Mouse (Mus musculus) hindbrain, embryonic 15.5 days (tissue): Measurements from ENCODE around the gene Parp8. TPM values are rescaled to one million over a fixed set of nuclear protein-coding genes. Genes with fewer than 3 reads are reported as not detected.

Experiments
- ATAC-seq: fragments of 200-750 bp; cut with Nextera tagmentation; 2 replicates; pipeline ENCODE4 v1.8.0; 2017; ENCODE audit warnings: low read depth, moderate number of reproducible peaks, moderate TSS enrichment; ENCODE audit not compliant: low FRiP score
- H3K27ac ChIP-seq: fragments of 300-500 bp; sonication (generic); replicated peaks from 2 replicates; pipeline ENCODE4 v1.5.1; 2015; ENCODE audit warnings: mild to moderate bottlenecking, inconsistent platforms
- H3K27me3 ChIP-seq: fragments of 300-500 bp; sonication (generic); 2 replicates; pipeline ENCODE4 v1.6.1; 2015; ENCODE audit warnings: control low read depth, inconsistent platforms
- H3K36me3 ChIP-seq: fragments of 300-500 bp; sonication (generic); 2 replicates; pipeline ENCODE4 v1.6.1; 2015; ENCODE audit warnings: control low read depth, inconsistent platforms
- H3K4me1 ChIP-seq: fragments of 300-500 bp; sonication (generic); replicated peaks from 2 replicates; pipeline ENCODE4 v1.6.1; 2015; ENCODE audit warnings: control low read depth, inconsistent platforms
- H3K4me2 ChIP-seq: fragments of 300-500 bp; sonication (generic); 2 replicates; pipeline ENCODE4 v1.6.1; 2015; ENCODE audit warnings: moderate library complexity, mild to moderate bottlenecking, inconsistent platforms
- H3K4me3 ChIP-seq: fragments of 300-500 bp; sonication (generic); 2 replicates; pipeline ENCODE4 v1.5.1; 2015; ENCODE audit warnings: mild to moderate bottlenecking, inconsistent platforms
- H3K9ac ChIP-seq: fragments of 300-500 bp; sonication (generic); 2 replicates; pipeline ENCODE4 v1.6.1; 2015; ENCODE audit warnings: inconsistent platforms
- H3K9me3 ChIP-seq: fragments of 300-500 bp; sonication (generic); 2 replicates; pipeline ENCODE4 v1.6.1; 2016; ENCODE audit warnings: control low read depth, inconsistent platforms
- WGBS: fragments of 180-500 bp; shearing (Covaris S2); methylation state at CpG from one replicate; pipeline ENCODE4 v1.1.7; 2015; 5-methylcytosine and 5-hydroxymethylcytosine counted together
- polyA plus RNA-seq: library from polyadenylated mRNA; unstranded; fragments of >200 nt; fragmentation: Nextera tagmentation; extraction: Ambion mirVana; gene quantifications from 2 replicates; pipeline ENCODE4 v1.2.1, GENCODE M21; 2015

Gene Parp8
- polyA plus RNA-seq, 1 experiment from 2014 or later, result 32.5 TPM

DNA sequence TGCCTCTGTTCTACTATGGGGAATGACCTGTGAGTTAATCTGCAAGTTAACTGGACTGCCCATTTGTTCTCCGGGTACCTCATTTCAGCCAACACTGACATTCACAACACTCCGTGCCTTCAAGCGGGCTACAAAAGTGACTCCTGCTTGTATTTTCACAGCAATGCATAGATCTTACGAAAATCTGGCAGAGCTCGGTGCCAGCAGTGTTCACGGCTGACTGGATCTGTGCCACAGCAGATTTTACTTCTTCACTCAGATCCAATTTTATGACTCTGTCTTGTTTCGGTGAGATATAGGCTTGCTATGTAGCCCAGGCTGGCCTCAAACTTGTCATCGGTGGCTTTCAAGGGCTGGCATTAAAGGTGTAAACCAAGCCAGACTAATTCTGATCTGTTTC is 15.2 kb downstream of the Parp8 start:
- peak; percentile 17; the same call in 1 of the 2 replicates for ATAC-seq
- no peak overlapping the region for H3K27ac ChIP-seq
- no peaks in the 10 kb centered on the region for H3K27me3 ChIP-seq
- peak overlapping the region; percentile 0; the same call in 1 of the 2 replicates for H3K4me2 ChIP-seq
- H3K9ac ChIP-seq, result no peak overlapping the region
- 64% methylated on average over 8 of the region's 8 CpGs for WGBS
- no peak overlapping the region for H3K4me3 ChIP-seq
- H3K9me3 ChIP-seq, result no peaks in the 10 kb centered on the region
- H3K4me1 ChIP-seq, result peaks cover 13% of the 10 kb centered on the region; the same call in 1 of the 2 replicates
- no peaks in the 10 kb centered on the region for H3K36me3 ChIP-seq

DNA sequence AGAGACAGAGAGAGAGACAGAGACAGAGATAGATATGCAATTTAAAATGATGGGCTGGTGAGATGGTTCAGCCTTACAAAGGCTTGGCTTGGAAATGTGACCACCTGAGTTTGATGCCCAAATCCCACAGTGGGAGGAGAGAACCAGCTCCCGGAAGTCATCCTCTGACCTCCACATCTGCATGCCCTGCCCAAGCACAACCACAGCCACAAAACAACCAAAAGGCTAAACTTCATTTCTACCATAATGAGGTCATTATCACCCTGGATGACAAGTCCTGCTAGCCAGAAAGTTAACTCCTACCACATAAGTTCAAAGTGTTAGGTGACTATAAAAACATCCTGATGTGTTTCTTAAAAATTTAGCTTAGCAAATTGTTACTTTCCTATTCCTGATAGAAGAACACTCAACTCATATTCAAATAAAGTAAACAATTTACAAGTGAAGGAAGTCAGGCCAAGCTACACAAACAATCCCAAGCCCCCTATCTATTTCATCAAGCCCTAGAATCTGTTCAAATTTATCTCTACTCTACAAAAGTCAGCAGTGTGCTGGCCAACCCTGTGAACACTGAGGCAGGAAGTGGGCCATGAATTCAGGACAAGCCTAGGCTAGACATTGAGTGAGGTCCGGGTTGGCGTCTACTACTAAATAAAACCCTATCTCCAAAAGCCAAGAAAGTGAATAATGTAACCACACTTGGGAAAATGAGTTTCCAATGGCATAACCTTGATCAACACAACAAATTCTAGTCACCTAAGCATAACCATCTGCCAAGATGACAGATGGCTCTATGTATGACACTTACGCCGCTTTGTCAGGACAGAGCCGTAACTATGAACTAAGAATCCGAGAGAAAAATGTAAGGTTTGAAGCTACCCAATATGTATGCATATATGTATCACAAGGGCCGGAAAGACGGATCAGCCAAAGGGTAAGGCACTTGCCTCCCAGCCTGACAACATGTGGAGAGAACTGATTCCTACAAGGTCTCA is 17.0 kb downstream of the Parp8 start:
- Histone ChIP-seq H3K36me3 (no peaks in the 10 kb centered on the region), H3K4me1 (peaks cover 13% of the 10 kb centered on the region; the same call in 1 of the 2 replicates), H3K9ac (no peak overlapping the region), H3K4me3 (no peak overlapping the region), H3K27ac (no peak overlapping the region), H3K9me3 (no peaks in the 10 kb centered on the region), H3K4me2 (no peak overlapping the region), H3K27me3 (no peaks in the 10 kb centered on the region)
- WGBS, result 89% methylated on average over 9 of the region's 9 CpGs
- ATAC-seq, result no peak

DNA sequence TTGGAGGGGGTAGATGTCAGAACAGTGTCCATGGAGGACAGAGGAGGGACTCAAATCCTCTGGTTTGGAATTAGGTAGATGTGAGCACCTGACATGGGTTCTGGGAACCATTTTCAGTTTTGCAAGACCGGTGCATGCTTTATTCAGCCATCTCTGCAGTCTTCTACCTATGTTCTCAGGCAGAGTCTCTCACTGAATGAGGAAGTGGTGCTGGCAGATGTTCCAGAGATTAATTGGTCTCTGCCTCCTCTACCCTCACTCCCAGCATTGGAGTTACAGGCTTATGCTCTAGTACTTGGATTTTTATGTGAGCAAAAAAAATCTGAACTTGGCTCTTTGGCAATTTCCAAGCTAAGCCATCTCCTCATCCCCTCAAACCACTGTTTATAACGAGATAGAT is 17.8 kb downstream of the Parp8 start:
- Histone ChIP-seq H3K9ac (no peak overlapping the region), H3K4me1 (peaks cover 13% of the 10 kb centered on the region; the same call in 1 of the 2 replicates), H3K27me3 (no peaks in the 10 kb centered on the region), H3K4me3 (no peak overlapping the region), H3K36me3 (no peaks in the 10 kb centered on the region), H3K27ac (no peak overlapping the region), H3K9me3 (no peaks in the 10 kb centered on the region), H3K4me2 (no peak overlapping the region)
- ATAC-seq, result no peak
- 84% methylated on average over 2 of the region's 2 CpGs for WGBS

DNA sequence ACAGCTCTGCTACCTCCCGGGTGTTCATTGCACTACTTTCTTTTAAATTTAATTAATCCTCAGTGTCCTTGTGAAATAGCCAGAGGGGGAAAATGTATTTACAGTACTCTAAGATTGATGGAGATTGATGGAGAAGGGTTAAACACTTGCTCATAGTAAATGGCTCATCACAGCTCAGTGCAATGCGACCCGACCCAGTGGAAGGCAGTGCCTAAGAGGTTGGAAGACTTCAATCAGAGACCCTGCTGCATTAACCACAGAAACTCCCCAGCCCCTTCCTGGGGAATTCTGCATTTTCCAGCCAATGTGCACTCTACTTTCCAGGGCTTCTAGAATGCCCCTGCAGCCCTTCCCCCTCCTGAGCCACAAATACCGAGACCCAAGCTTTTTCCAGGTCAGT is 18.7 kb downstream of the Parp8 start:
- ATAC-seq, result 0 out of 2 replicates have a peak, but pooled peaks have one; percentile 36

DNA sequence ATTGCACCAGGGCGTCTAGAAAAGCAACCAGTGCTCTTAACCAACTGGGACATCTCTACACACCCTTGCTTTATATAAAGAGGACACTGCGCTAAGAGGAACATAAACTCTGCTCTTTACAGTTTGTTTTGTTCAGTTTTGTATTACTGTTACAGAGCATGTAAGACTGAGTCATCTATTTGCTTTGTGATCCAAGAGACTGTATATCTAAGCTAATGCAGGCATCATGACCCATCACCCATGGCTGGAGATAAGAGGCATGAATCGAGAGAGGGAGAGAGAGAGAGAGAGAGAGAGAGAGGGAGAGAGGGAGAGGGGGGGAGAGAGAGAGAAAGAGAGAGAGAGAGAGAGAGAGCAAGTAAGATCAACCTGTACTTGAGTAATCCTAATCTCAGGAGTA is 24.8 kb downstream of the Parp8 start:
- no peak for ATAC-seq
- H3K9me3 ChIP-seq, result no peaks in the 10 kb centered on the region
- H3K4me2 ChIP-seq, result no peak overlapping the region

More for the DNA sequence above, 18.7 kb downstream of the Parp8 start:
- no peaks in the 10 kb centered on the region for H3K36me3 ChIP-seq
- 43% methylated on average over 4 of the region's 4 CpGs for WGBS
- H3K9me3 ChIP-seq, result no peaks in the 10 kb centered on the region
- H3K9ac ChIP-seq, result no peak overlapping the region
- no peak overlapping the region for H3K27ac ChIP-seq
- H3K27me3 ChIP-seq, result no peaks in the 10 kb centered on the region
- H3K4me3 ChIP-seq, result no peak overlapping the region
- H3K4me1 ChIP-seq, result peaks cover 13% of the 10 kb centered on the region; the same call in 1 of the 2 replicates
- no peak overlapping the region for H3K4me2 ChIP-seq

DNA sequence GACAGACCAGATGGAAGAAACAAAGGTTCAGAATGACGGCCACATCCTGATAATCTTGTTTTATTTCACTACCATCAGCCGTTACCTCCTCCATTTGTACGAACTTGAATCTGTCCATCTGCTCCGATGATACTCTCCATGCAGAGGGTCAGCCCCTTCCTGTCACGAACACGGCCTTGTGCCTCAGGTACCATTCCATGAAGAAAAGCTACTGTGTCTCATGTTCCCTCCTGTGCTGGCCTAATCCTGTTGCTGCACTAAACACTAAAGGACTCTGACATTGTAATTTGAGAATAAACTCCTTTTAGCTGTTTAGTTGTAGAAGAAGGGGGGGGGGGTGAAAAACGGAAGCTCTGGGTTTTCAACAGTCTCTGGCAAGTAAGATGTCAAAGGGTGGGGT is 33.8 kb downstream of the Parp8 start:
- H3K4me2 ChIP-seq, result no peak overlapping the region
- no peak overlapping the region for H3K9ac ChIP-seq
- H3K27ac ChIP-seq, result no peak overlapping the region
- H3K4me1 ChIP-seq, result peaks cover 16% of the 10 kb centered on the region
- no peaks in the 10 kb centered on the region for H3K9me3 ChIP-seq
- H3K27me3 ChIP-seq, result no peaks in the 10 kb centered on the region
- ATAC-seq, result no peak
- no peak overlapping the region for H3K4me3 ChIP-seq
- WGBS, result 90% methylated on average over 7 of the region's 7 CpGs
- no peaks in the 10 kb centered on the region for H3K36me3 ChIP-seq

More for the DNA sequence above, 24.8 kb downstream of the Parp8 start:
- H3K4me3 ChIP-seq, result no peak overlapping the region
- H3K4me1 ChIP-seq, result no peaks in the 10 kb centered on the region
- no peak overlapping the region for H3K9ac ChIP-seq
- H3K27me3 ChIP-seq, result no peaks in the 10 kb centered on the region
- H3K36me3 ChIP-seq, result no peaks in the 10 kb centered on the region
- 87% methylated on average over 3 of the region's 3 CpGs for WGBS
- no peak overlapping the region for H3K27ac ChIP-seq

DNA sequence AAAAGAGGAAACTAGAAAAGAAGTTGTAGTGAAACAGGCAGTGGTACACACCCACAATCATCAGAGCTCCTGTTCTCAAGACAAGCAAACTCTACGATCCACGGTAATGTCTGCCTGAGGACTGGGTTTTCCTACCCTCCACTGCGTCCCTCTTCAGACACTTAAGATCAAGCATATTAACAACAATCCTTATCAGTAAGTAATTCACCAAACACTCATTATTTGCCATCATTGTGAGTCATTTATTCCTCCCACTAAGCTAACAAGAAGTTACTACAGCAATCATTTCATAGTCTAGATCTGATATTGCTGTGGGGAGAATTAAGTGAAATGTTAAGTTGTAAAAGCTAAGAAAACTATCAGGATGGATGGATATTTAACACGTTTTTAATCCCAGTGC is 35.0 kb downstream of the Parp8 start:
- H3K36me3 ChIP-seq, result no peaks in the 10 kb centered on the region
- WGBS, result 83% methylated on average over 4 of the region's 4 CpGs
- no peak overlapping the region for H3K9ac ChIP-seq
- peaks cover 16% of the 10 kb centered on the region for H3K4me1 ChIP-seq
- H3K27ac ChIP-seq, result no peak overlapping the region
- ATAC-seq, result no peak
- H3K4me3 ChIP-seq, result no peak overlapping the region
- H3K27me3 ChIP-seq, result no peaks in the 10 kb centered on the region
- no peak overlapping the region for H3K4me2 ChIP-seq
- no peaks in the 10 kb centered on the region for H3K9me3 ChIP-seq

DNA sequence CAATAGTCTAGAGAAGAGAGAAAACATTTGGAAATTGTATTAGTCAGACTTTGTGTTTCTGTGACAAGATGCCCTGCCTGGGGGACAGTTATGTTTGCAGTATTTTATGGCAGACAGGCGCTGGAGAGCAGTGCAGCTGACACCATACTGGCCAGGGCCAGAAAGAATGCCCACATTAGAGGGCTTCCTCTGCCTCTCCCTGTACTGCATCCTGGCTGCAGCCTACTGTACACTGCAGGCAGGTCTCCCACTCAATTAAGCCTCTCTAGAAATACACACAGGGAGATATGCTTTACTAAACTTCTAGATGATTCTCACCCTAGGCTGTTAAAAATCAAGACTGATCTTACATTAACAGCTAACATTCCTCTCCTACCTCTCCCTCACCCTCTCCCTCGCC is 36.6 kb downstream of the Parp8 start:
- Histone ChIP-seq H3K27ac (no peak overlapping the region), H3K4me2 (no peak overlapping the region), H3K4me3 (no peak overlapping the region), H3K4me1 (peaks cover 15% of the 10 kb centered on the region), H3K9me3 (no peaks in the 10 kb centered on the region), H3K9ac (no peak overlapping the region), H3K36me3 (no peaks in the 10 kb centered on the region), H3K27me3 (no peaks in the 10 kb centered on the region)
- ATAC-seq, result peak; percentile 61; the same call in 1 of the 2 replicates
- WGBS, result 77% methylated on average over 2 of the region's 2 CpGs

DNA sequence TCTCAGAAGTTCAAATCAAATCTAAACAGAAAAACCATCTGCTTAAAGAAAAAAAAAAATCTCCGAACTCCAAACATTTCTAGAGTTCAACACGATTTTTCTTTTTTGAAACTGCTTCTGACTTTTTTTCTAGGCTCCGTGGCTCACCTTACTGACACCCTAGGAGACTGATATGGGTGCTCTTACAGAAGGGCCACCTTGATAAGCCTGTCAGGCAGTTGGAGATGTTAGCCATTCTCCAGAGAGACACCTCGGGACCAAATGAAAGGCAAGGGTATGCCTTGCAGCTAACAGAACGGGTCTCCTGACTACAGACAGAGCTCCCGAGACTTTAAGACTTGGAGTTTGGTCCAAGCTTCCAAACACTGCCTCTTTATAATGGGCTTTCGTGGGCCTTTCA is 37.1 kb downstream of the Parp8 start:
- 80% methylated on average over 7 of the region's 7 CpGs for WGBS
- no peak for ATAC-seq

DNA sequence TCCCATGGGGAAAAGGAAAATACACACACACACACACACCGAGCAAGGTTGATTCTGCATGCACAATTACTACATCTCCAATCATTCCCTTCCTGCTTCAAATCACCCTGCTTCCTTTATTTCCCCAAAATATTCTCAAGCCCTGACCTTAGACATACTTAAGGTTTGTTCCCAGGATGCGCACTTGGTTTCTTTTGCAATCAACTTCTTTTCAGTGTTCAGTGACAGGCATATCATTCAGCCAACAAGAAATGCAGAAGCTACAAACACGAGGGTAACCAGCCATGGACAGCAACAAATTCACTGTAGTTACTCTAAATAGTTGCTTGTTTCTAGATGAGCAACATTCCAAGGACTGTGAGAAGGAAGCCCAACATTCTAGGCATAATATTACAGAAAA is 38.1 kb downstream of the Parp8 start:
- Histone ChIP-seq H3K27ac (no peak overlapping the region), H3K9me3 (no peaks in the 10 kb centered on the region), H3K27me3 (no peaks in the 10 kb centered on the region), H3K4me2 (no peak overlapping the region), H3K9ac (no peak overlapping the region), H3K36me3 (no peaks in the 10 kb centered on the region), H3K4me1 (peaks cover 7% of the 10 kb centered on the region; the same call in 1 of the 2 replicates), H3K4me3 (no peak overlapping the region)
- ATAC-seq, result no peak
- 42% methylated on average over 3 of the region's 3 CpGs for WGBS

More for the DNA sequence above, 37.1 kb downstream of the Parp8 start:
- H3K4me1 ChIP-seq, result peaks cover 10% of the 10 kb centered on the region
- H3K4me2 ChIP-seq, result no peak overlapping the region
- no peak overlapping the region for H3K9ac ChIP-seq
- no peak overlapping the region for H3K27ac ChIP-seq
- no peaks in the 10 kb centered on the region for H3K9me3 ChIP-seq
- H3K27me3 ChIP-seq, result no peaks in the 10 kb centered on the region
- H3K36me3 ChIP-seq, result no peaks in the 10 kb centered on the region
- no peak overlapping the region for H3K4me3 ChIP-seq

DNA sequence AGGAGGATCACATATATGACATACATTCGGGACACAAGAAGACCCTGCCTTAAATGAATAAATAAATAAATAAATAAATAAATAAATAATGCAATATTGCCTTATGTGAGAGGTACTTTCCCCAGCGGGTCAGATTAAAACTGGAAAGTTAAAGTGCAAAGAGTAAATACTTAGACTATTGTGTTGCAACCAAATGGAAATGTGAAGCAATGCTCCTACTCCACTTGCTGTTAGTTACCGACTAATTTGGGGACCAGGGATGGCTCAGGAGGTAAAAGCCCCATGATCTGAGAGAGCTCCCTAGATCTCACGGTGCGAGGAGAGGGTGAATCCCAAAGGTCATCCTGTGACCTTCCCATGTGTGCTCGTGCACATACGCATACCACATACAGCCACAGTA is 38.7 kb downstream of the Parp8 start:
- H3K9me3 ChIP-seq, result no peaks in the 10 kb centered on the region
- no peak overlapping the region for H3K4me2 ChIP-seq
- H3K36me3 ChIP-seq, result no peaks in the 10 kb centered on the region
- H3K4me1 ChIP-seq, result peaks cover 7% of the 10 kb centered on the region; the same call in 1 of the 2 replicates
- no peaks in the 10 kb centered on the region for H3K27me3 ChIP-seq
- no peak overlapping the region for H3K9ac ChIP-seq
- no peak overlapping the region for H3K4me3 ChIP-seq
- no peak overlapping the region for H3K27ac ChIP-seq
- WGBS, result 86% methylated on average over 7 of the region's 7 CpGs
- no peak for ATAC-seq

DNA sequence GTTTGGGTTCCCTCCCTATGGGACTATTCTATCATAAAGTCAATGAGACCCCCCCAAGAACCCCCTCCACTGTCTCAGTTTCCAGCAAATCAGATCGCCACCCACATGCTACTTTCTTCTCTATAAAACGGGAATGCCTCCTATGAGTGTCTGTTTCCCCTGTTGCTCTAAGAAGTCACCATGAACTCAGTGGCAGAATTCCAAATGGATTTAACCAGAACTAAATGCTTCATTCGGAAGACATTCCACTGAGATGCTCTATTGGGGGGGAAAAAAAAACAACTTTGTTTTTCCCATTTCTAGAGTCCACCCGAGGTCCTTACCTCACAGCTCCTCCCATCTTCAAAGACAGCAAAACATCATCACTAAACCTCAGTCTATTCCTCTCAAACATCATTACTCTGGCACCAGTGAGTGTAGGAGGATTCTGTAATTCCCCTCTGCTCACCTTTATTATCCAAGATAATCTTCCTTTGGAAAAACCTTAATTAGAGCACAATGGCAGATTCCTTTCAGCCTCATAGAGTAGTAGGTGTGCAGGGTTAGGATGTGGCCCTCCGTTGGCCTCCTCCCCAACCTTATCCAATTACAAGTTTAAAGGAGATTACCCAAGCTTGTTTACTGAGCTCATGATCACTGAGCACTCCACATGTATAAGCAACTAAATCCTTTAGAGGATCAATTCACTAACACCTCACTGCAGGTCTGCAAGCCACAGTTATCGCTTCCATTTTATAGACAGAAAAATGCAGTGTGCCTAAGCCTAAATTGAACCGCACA is 51.1 kb downstream of the Parp8 start:
- no peak overlapping the region for H3K9ac ChIP-seq
- no peaks in the 10 kb centered on the region for H3K36me3 ChIP-seq
- H3K4me1 ChIP-seq, result peaks cover 20% of the 10 kb centered on the region
- no peak overlapping the region for H3K4me2 ChIP-seq
- ATAC-seq, result no peak
- WGBS, result 81% methylated on average over 7 of the region's 7 CpGs
- no peak overlapping the region for H3K4me3 ChIP-seq
- H3K27me3 ChIP-seq, result no peaks in the 10 kb centered on the region
- peak overlapping the region; percentile 45; the same call in 1 of the 2 replicates for H3K27ac ChIP-seq
- H3K9me3 ChIP-seq, result no peaks in the 10 kb centered on the region
